Mouse (Mus musculus): ENCODE measurements around the gene 6030452D12Rik.

- TF ChIP-seq POLR2A (IDR thresholded peaks at IDR 0.05; ENCODE audit: low read depth, low read length): no peak
- TF ChIP-seq CTCF (IDR thresholded peaks at IDR 0.05; ENCODE audit: borderline replicate concordance, insufficient read depth, low read length): no peak
These were observed 29.7 kb downstream of the 6030452D12Rik start for GRCm38 (mm10) chr8:106529885-106530482.

All from embryonic fibroblast, embryonic 13.5 days (primary cell).